Mouse (Mus musculus): ENCODE data around the gene Clmn.

Gene Clmn

GRCm38 (mm10) chr12:104721011-104721410, 143.9 kb downstream of the Clmn start:
- in situ Hi-C loops (cut with MboI; ENCODE audit: low sequenced_read_pairs): no loop called here

GRCm38 (mm10) chr12:104718956-104719355, 145.9 kb downstream of the Clmn start:
- in situ Hi-C loops (cut with MboI; ENCODE audit: low sequenced_read_pairs): no loop called here

GRCm38 (mm10) chr12:104716409-104716808, 148.5 kb downstream of the Clmn start:
- in situ Hi-C loops (cut with MboI; ENCODE audit: low sequenced_read_pairs): no loop called here

GRCm38 (mm10) chr12:104715453-104715852, 149.4 kb downstream of the Clmn start:
- in situ Hi-C loops (cut with MboI; ENCODE audit: low sequenced_read_pairs): no loop called here
